Mouse (Mus musculus): ENCODE data around the gene Trak1.

Trak1 gene

DNA sequence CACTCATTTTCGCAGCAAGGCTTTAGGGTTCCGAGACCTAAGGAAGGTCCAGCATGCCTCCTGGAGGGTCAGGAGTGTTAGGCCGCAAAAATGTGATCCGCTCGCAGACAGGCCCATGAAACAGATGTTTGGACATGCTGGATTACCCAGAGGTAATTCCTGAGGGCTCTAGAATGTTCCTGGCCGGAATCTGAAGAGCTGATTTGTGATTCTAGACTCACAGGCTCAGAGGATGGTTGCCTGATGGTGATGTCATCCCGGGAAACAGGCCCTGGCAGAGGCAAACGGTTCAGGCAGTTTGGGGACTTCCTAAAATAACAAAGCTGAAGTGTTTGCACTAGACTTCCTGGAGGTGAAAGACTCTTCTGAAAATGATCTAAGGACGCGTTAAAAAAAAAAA is 50.7 kb downstream of the Trak1 start:
- no peak for DNase-seq (ENCODE audit: low read depth)

DNA sequence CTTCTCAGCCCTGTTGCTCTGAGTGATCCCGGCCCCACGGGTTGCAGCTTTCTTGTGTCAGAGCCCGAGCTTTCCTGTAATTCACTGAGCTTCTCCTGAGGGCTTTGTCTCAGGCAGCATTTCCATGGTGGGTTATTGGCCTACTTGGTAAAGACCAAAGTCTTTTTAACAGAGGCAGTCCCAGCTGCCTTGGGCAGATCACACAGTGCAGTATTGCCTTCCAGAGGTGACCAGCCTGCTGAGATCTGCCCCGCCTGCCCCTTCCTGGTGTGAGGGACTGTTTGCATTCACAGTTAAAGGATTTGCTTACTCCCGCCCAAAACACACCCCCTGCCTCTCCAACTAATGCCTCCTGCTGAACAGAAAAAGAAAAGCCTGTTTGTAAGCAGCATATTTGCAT is 51.2 kb downstream of the Trak1 start:
- DNase-seq (ENCODE audit: low read depth): no peak

DNA sequence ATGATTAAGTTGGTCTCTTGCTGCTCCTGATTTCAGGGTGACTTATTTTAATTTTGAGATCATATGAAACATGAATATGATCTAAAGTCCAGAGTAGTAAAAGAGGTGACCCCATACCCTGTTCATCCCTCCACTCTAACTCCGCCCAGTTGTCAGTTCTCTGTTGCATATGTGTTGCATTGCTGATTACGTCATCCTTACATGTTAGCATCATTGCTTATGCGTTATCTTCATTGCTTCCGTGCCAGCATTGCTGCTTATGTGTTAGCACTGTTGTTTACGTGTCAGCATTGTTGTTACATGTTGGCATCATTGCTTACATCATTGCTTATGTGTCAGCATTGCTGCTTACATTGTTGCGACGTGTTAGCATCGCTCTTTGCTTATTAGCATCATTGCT is 51.8 kb downstream of the Trak1 start:
- DNase-seq (ENCODE audit: low read depth): no peak

DNA sequence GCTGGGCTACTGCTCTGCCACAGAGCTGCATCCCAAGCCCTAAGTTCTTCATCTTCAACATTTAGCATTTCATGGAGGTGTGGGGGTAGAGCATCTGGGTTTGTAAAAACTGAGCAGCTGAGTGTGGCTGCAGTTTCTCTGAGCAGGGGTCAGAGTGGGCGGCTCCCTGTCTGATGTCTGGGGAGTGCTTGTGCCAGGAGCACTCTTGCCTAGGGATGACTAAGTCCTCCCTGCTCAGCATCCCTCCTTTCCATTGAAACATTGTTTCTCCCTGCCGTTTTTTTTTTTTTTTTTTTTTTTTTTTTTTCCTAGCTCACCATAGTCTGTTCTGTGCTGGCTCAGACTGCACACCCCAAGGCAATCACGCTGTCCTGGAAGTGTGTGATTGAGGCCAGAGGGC is 53.3 kb downstream of the Trak1 start:
- no peak for DNase-seq (ENCODE audit: low read depth)

DNA sequence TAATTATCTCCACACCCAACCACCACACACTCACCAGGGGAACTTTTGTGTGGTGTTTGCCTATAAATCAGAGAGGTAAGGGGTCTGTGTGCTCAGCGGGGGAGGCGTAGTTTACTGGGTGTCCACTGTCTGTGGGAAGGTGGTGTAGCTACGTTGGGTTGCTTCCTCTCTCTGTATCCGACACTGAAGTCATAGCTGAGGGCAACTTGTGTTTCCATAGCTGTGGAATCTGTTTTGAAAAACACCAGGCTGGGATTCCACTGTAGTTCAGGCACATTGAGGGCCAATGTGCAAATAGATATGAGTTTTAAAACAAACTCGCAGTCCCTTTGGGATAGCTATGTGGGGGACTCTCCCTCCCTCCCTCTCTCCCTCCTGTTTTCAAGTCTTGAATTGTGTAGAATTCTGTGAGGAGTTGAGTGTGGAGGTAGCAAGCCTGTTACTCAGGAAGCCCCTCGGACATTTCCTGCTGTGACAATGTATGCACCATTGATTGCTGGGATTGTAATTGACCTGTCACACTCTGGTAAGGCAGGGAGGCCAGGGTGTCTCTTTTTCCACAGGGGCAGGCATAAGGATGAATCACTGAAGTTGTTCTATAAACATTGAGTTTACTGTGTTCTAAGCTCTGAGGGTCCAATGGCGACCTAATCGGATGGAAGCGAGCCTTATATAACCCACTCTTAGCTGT is 54.2 kb downstream of the Trak1 start:
- no peak for DNase-seq (ENCODE audit: low read depth)

DNA sequence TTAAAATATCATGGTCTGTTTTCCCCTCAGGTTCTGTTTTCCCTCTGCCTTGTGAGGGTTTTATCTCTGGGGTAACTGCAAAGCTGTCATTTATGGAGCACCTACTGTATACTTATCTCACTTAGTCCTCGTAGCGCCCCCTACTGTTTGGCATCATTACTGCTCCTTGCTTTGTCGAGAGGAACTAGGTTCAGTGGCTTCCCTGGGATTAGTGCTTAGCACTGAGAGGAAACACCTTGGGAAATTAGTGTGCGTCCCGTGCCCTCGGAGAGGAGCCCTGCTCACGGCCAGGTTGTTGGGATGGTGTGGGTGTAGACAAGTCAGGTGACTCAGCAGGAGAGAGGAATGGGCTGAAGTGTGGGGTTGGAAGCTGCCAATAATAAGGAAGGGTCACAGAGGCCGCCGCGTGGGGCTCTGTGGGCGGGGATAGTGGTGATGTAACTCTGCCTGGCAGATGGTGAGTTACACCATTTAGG is 54.9 kb downstream of the Trak1 start:
- DNase-seq (ENCODE audit: low read depth): peak; percentile 50

DNA sequence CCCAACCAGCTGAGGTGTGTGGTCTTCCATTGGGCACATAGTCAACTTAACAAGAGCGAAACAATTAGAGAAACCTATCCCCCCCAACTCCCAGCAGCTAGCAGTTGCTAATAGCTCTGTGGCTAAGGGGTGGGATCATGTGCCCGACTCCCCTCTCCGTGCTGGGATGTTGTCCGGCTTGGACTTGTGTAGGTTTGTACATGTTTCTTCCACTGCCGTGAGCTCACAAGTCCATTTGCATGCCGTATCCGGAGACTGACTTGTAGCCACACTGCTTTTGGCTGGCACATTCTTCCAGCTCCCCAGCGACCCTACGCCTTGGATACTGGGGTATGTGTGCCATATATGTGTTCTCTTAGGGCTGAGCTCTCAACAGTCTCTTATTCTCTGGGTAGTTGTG is 55.4 kb downstream of the Trak1 start:
- DNase-seq (ENCODE audit: low read depth): no peak

DNA sequence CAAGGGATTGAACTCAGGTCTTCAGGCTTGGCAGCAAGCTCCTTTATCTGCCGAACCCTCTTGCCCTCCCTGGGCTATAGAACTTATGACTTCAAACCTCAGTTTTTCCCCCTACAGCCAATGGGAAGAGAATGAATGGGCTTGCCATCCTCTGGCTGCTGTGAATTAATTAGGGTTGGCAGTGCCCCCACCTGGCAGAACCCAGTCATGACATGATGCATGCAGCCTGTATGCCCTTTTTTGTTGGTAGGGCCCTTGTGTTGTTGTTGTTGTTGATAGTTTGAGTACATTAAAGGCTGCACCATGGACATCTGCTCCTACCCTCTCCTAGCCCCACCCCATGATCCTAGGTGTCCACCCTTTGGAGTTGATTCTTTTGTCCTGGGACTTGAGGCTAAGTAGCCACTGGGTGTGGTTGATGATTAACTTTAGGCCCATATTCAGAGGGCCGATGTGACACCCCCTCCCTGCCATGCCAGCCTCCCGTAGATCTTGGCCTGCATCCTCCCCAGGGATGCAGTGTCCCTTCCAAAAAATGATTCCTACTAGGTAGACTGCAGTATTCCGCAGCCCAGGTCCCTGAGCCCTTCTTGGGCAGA is 57.6 kb downstream of the Trak1 start:
- no peak for DNase-seq (ENCODE audit: low read depth)

DNA sequence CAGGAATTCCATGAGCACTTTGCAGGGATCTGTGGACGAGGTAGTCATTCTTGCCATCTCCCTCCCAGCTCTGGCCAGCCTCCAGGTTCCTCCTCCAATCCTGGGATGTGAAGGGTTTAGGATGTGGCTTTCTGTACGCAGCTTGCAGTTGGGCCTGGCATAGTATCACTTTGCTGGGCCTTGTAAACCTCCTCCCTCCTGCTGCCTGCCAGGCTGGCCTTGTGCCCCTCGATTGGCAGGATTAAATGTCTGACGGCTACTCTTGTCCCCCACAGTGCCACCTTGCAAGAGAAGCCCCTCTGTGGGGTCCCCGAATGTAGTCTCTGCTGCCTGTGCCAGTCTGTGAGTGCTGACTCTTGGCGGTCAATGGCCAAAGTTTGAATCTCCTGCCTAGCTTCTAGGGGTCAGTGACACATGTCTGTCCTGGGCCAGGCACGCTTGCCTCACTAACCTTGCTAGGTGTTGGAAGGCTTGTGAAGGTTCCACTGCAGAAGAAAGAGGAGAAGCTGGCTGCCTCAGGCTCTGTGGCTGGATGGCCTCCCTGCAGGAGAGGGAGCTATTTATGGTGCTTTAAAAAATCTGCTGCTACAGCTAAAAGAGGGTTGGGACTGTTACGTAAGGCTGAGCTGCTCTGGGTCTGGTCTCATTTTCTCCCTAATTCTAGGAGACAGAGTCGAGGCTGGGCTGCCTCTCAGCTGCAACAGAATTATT is 58.3 kb downstream of the Trak1 start:
- DNase-seq (ENCODE audit: low read depth): no peak

DNA sequence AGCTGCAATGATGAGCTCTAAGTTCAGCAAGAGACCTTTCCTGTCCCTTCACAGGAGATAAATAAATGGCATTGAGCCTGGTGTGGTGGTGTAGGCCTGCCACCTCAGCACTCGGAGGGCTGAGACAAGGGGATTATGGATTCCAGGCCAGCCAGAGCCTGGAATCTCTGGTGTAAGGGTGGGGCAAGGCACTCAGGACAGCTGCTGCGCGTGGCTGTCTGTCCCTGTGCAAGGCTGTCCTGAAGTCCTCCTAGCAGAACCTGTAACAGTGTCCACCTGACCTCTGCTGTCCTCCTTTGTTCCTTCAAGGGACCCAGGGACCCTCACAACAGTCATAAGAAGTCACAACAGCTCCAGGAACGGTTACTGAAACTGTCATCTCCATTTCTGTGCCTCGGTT is 59.8 kb downstream of the Trak1 start:
- DNase-seq (ENCODE audit: low read depth): no peak

DNA sequence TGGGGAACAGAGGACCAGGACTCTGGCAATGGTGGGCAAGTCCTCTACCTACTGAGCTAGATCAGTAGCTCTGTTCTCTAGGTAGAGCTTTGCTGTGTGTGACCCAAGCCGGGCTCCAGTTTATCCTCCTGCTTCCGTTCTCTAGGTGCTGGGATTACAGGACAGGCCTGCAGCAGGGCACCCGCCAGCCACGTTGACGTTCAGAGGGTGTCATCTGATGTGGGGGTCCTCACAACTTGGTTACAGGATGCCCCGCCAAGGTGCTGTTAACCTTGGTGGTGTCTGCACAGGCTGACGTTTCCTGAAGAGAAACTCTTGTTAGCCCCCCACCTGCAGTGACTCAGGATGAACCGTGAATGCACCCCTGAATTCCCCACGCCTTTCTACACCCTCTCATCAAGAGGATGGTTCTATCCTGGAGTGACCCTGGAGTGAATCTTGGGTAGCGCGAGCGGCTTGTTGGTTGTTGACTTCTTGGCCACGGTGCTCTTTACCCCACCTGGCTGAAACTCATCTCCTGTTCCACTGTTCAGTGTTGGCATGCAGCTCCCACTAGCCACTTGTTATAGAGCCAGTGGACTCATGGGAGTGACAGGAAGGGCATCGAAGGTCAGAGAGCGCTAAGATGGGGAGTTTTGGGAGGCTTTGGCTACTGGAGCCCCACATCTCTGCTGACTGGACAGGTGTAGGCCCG is 60.4 kb downstream of the Trak1 start:
- no peak for DNase-seq (ENCODE audit: low read depth)

DNA sequence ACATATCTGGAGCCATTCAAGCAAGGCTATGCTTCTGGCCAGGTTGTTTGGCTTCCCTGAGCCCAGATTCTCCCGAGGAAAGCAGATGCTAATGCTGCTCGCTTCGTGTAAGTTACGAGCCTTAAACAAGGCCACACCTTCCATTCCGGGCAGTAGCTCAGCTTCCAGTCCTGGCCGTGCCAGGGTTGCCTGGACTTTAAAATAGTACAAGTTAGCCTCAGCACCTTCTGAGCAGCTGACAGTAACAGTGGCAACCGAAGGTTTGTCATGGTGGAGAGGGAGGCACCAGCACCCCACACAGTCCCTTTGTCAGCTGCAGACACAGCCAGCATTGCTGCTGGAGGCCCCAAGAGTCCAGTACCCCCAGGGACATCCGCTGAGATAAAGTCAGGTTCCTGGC is 61.1 kb downstream of the Trak1 start:
- no peak for DNase-seq (ENCODE audit: low read depth)

DNA sequence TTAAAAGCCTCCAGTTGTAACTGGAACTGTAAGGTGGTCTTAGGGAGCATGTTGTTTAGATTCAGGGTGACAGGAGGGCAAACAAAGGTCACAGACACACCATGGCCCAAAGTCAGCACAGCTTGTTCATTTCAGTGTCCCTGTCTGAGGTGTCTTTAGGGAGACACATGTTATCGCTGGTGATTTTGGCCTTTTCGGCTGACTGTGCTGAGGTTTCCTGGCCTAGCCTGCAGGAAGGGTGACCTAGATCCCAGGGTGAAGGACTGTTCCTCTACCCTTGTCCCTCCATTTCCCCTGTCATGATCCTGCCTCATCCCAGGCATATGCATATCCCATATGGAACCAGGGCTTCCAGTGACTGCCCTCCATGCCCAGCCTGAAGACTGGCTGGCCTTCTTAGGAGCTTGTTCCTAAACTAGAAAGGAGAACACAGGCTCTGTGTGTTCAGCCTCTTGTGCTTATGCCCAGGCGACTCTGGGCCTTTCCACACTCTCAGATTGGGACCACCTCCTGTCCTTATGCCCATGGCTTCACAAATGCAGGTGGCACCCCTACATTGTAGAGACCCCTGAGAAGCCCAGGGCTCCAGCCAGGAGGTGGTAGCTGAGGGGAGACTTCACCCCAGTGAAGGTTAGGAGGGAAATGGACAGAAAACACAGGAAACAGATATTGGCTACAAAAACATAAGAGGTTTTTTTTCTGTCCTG is 62.1 kb downstream of the Trak1 start:
- no peak for DNase-seq (ENCODE audit: low read depth)

DNA sequence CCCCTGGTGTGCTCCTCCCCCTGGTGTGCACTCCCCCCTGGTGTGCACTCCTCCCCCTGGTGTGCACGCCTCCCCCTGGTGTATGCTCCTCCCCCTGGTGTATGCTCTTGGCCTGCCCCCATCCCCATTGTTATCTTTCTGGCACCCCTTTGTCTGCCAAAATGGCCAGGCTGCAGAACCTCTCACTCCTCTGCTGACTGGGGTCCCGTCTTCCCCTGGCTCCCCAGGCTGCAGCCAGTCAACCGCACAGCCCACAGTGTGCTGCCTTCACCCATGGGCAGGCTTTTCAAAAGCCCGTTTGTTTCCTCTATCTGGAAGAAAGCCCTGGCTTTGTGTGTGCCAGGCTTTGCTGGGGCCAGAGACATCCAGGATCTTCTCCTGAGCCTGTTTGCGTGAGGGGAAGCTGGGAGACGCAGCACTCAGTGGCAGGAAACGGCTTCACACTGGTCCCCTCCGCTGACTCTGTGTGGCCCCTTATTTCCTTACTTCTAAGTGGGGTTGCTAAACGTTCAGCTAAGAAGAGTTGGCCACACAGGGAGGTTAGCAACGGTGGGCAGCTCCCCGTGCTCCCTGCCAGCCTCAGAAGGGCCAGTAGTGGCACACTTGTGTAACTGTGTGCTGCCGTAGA is 63.1 kb downstream of the Trak1 start:
- no peak for DNase-seq (ENCODE audit: low read depth)

DNA sequence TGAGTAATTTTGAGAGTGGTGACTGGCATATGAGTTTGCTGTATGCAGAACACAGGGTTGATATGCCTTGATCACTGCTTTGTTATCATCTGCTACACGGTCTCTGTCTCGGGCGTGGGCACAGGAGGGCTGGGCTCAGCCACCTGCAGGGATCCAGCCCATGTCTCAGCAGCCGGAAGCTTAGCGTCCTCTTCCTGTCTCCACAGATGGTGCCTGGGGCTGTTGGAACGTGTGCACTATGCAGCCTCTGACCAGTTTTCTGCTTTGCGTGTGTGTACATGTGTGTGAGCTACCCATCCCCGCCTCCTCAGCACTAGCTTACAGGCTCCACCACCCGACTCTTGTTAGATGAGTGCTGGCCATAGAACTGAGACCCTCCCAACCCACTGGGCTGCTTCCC is 63.7 kb downstream of the Trak1 start:
- DNase-seq (ENCODE audit: low read depth): peak; percentile 43

DNA sequence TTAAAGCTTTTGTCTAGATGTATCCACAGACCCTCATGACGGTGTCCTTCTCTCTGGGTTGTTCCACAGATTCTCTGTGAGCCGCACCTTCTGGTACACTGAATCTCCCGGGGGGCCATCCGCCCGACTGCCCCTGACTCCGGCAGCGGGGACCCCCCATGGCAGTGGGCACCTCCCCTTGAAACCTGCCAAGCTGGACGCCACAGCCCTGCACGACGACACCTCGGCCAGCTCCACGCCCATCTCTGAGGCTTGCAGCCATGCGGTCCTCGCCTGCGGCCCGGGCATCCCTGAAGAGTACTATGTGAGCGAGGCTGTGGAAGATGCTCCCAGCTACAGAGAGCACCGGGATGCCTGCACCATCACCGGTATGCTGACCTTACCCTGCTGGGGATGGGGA is 66.6 kb downstream of the Trak1 start:
- no peak for DNase-seq (ENCODE audit: low read depth)

DNA sequence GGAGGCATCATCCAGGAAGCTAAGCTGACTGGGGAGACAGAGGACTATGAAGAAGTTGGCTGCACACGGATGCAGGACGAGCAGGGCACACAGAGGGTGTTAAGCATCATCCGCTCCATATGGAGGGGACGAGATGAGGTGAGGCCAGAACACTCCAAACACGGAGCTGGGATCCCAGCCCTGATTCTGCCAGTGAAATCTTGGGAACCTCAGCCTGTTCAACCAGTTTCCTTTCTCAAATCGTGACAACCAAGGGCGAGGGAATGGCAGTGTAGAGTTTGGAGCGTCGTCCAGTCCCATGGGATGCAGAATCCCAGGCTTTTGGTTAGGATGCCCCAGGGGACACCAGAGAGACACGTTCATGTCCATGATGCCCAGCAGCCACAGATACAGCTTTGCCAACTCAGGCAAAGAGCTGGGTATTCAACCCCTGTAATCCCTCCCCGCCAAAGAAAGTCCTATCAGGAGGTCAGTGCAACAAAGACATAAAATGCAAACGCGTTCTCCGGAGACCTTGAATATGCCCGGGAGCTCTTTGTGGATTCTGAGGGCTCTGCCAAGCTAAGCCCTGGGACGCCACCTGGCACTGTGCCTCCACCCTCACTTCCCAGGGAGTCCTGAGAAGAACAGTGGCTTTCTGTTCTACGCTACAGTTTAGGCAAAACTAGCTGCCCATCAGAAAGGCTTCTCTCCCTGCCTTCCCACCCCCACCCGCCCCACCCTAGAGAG is 69.0 kb downstream of the Trak1 start:
- no peak for DNase-seq (ENCODE audit: low read depth)

DNA sequence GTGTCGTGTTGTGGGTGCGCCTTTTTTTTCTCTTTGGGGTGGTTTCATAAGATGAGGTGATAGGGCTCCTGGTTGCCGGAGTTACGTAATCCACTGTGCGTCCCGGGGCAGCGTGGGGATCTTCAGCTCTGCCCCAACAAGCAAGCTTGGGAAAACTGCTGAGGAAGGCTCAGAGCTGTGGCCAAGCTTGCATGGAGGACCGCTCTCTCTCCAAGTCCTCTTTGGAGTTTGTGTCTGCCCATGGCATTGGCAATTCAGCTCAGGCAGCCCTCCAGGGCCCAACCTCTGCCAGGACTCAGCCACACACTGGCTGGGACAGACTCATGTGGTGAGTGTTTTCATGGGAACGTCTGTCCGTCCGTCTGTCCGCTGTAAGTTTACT is 69.6 kb downstream of the Trak1 start:
- no peak for DNase-seq (ENCODE audit: low read depth)

DNA sequence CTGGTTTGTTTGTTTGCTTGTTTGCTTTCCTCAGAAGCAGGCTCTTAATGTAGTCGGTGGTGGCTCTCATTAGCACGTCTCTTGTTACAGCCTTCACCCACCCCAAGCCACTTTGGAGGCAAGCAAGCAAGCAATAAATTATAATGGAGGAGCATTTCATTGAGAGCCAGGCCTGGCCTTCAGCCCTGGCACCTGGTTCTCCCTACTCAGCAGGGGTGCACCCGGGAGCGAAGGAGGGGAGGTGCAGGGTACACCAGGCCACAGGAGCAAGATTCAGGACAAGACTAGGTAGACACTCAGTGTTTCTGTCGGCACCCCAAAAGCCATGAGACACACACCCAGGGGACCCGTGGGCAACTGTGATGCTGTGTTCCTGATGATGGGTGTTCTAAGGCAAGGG is 72.3 kb downstream of the Trak1 start:
- DNase-seq (ENCODE audit: low read depth): no peak

DNA sequence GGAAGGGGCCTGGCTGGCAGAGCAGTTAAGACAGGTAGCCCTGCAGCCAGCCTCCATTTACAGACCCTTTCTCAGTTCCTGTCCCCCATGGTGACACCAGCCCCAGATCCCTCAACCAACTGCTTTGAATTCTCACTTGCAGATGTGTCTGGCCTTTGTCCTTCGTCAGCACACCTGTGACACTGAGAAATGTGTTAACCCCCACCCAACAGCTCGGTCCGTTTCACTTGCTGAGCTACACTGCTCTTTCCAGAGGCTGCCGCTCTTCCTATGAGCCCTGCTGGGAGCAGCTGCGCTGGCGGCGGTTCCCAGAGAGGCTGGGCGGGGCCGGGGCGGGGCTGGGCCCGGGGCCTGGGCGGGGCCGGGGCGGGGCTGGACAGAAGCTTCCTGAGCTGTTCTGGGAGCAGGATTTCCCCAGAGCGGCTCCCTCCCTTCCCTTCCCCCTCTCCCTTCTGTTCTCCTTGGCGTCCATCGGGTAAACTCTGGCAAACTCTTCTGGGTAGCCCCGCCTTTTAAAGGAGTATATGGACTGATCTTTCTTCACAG is 74.1 kb downstream of the Trak1 start:
- DNase-seq (ENCODE audit: low read depth): no peak

All from c-Kit-positive CD71-negative TER-119-negative erythroid progenitor cells, embryonic 14.5 days (primary cell).